Mouse (Mus musculus): ENCODE data around the gene Slc44a3. TPM values are rescaled to one million over a fixed set of nuclear protein-coding genes. Genes with fewer than 3 reads are reported as not detected.
A peak's percentile ranks its signal among the peaks of the same experiment; 100 is the strongest.
"Not testable (repeated sequence)": the region's sequence is repeated elsewhere in the genome, so short reads cannot be mapped to it uniquely, and the experiment has no call there.

Gene Slc44a3
- polyA plus RNA-seq, 1 experiment from 2014 or later = 1.1 TPM

GRCm38 (mm10) chr3:121538847-121539246, 6.6 kb upstream of the Slc44a3 start:
- not testable (repeated sequence) for H3K27ac ChIP-seq; H3K9me3 ChIP-seq (ENCODE audit: control insufficient read depth, low read length); H3K36me3 ChIP-seq (replicated peaks; ENCODE audit: control insufficient read depth, insufficient read depth); H3K4me1 ChIP-seq (replicated peaks; ENCODE audit: control insufficient read depth, insufficient read depth, low read length); DNase-seq (ENCODE audit: low spot score); H3K4me2 ChIP-seq (replicated peaks); H3K9ac ChIP-seq; H3K4me3 ChIP-seq (replicated peaks; ENCODE audit: low read length); H3K27me3 ChIP-seq (ENCODE audit: control insufficient read depth, insufficient read depth, low read length); ATAC-seq (ENCODE audit: low FRiP score)
- WGBS = 72% methylated on average over 3 of the region's 3 CpGs

- Histone ChIP-seq H3K36me3 (replicated peaks; ENCODE audit: control insufficient read depth, insufficient read depth) (no peaks in the 10 kb centered on the region), H3K4me1 (replicated peaks; ENCODE audit: control insufficient read depth, insufficient read depth, low read length) (no peaks in the 10 kb centered on the region; the same call in 1 of the 2 replicates), H3K4me2 (replicated peaks) (no peak overlapping the region), H3K27ac (no peak overlapping the region), H3K9me3 (ENCODE audit: control insufficient read depth, low read length) (no peaks in the 10 kb centered on the region), H3K27me3 (ENCODE audit: control insufficient read depth, insufficient read depth, low read length) (0 out of 2 replicates have a peak, but pooled peaks cover 2% of the 10 kb centered on the region), H3K4me3 (replicated peaks; ENCODE audit: low read length) (no peak overlapping the region), H3K9ac (no peak overlapping the region)
- DNase-seq (ENCODE audit: low spot score) (no peak), ATAC-seq (ENCODE audit: low FRiP score) (no peak)
- WGBS = 95% methylated on average over 3 of the region's 3 CpGs
Observed at GRCm38 (mm10) chr3:121537996-121538395, 5.8 kb upstream of the Slc44a3 start.

DNA sequence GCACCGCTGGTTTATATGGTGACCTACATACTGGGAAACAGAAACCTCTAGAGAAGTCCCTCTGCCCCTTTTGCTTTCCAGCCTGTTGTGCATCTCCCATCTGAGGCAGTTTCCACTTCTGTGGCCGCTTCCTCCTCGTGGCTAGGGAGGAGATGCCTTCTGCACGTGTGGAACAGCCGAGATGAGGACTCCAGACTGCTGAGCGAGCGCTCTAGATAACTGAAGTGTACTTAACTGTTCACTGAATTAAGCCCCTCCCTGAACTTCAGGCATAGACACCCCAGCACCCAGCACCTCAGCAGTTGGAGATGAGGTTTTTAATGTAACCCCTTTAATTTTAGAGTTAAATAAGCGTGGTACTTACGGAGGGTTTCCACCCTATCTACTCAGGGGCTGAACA, 4.6 kb upstream of the Slc44a3 start:
- no peaks in the 10 kb centered on the region; the same call in none of the 2 replicates for H3K4me1 ChIP-seq (replicated peaks; ENCODE audit: control insufficient read depth, insufficient read depth, low read length)
- no peak for ATAC-seq (ENCODE audit: low FRiP score)
- no peak overlapping the region for H3K4me3 ChIP-seq (replicated peaks; ENCODE audit: low read length)
- no peak overlapping the region for H3K4me2 ChIP-seq (replicated peaks)
- H3K27ac ChIP-seq = no peak overlapping the region
- 90% methylated on average over 9 of the region's 9 CpGs for WGBS
- H3K36me3 ChIP-seq (replicated peaks; ENCODE audit: control insufficient read depth, insufficient read depth) = no peaks in the 10 kb centered on the region
- H3K27me3 ChIP-seq (ENCODE audit: control insufficient read depth, insufficient read depth, low read length) = peaks cover 9% of the 10 kb centered on the region; the same call in 1 of the 2 replicates
- H3K9me3 ChIP-seq (ENCODE audit: control insufficient read depth, low read length) = no peaks in the 10 kb centered on the region
- no peak overlapping the region for H3K9ac ChIP-seq
- DNase-seq (ENCODE audit: low spot score) = no peak

DNA sequence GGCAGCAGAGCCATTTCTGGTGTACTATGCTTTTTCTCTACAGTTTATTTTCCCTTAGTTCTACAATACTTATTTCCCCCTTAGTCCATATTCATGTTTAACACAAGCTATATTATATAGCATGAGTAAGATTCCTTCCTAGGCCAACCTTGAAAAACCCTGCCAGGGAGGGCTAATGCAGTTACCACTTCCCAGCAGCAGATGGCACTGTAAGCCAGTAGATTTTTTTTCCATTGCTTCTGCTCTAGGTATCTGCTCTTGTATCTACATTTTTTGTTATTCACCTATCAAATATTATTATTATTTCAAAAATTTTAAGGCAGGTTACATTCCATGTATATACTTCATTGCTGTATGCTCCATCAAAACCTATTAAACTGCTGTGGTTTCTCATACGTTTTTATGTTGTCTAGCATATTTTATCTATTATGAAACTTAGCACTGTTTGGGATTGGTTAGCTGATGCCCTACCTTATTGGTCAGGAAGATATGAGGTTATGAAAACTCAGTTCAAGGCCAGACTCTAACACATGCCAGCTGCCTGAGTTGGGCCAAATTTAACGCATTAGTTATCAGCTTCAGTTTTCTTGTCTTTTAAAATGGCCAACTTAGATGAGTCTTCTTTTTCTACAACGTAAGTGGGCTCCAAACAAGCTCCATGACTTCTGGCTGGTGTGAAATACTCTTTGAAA, 3.8 kb upstream of the Slc44a3 start:
- H3K36me3 ChIP-seq (replicated peaks; ENCODE audit: control insufficient read depth, insufficient read depth) = no peaks in the 10 kb centered on the region
- 94% methylated on average over 3 of the region's 3 CpGs for WGBS

GRCm38 (mm10) chr3:121531370-121532148, 645 bp downstream of the Slc44a3 start:
- Histone ChIP-seq H3K9ac (peak overlapping the region; percentile 17; the same call in 1 of the 2 replicates), H3K27ac (no peak overlapping the region), H3K27me3 (ENCODE audit: control insufficient read depth, insufficient read depth, low read length) (peaks cover 13% of the 10 kb centered on the region; the same call in 1 of the 2 replicates), H3K4me1 (replicated peaks; ENCODE audit: control insufficient read depth, insufficient read depth, low read length) (no peaks in the 10 kb centered on the region; the same call in 1 of the 2 replicates), H3K9me3 (ENCODE audit: control insufficient read depth, low read length) (no peaks in the 10 kb centered on the region), H3K36me3 (replicated peaks; ENCODE audit: control insufficient read depth, insufficient read depth) (no peaks in the 10 kb centered on the region), H3K4me2 (replicated peaks) (peak overlapping the region; percentile 49), H3K4me3 (replicated peaks; ENCODE audit: low read length) (peak overlapping the region; percentile 23)
- WGBS = 51% methylated on average over 16 of the region's 16 CpGs
- ATAC-seq (ENCODE audit: low FRiP score) (no peak), DNase-seq (ENCODE audit: low spot score) (no peak)

More for the DNA sequence above, 3.8 kb upstream of the Slc44a3 start:
- DNase-seq (ENCODE audit: low spot score) = peak; percentile 82
- no peaks in the 10 kb centered on the region; the same call in none of the 2 replicates for H3K4me1 ChIP-seq (replicated peaks; ENCODE audit: control insufficient read depth, insufficient read depth, low read length)
- no peak overlapping the region for H3K4me3 ChIP-seq (replicated peaks; ENCODE audit: low read length)
- H3K4me2 ChIP-seq (replicated peaks) = no peak overlapping the region
- no peak overlapping the region for H3K9ac ChIP-seq
- ATAC-seq (ENCODE audit: low FRiP score) = no peak
- H3K27me3 ChIP-seq (ENCODE audit: control insufficient read depth, insufficient read depth, low read length) = peaks cover 13% of the 10 kb centered on the region; the same call in 1 of the 2 replicates
- no peaks in the 10 kb centered on the region for H3K9me3 ChIP-seq (ENCODE audit: control insufficient read depth, low read length)
- H3K27ac ChIP-seq = no peak overlapping the region

- Histone ChIP-seq H3K27ac (no peak overlapping the region), H3K9ac (no peak overlapping the region), H3K4me1 (replicated peaks; ENCODE audit: control insufficient read depth, insufficient read depth, low read length) (no peaks in the 10 kb centered on the region; the same call in 1 of the 2 replicates), H3K36me3 (replicated peaks; ENCODE audit: control insufficient read depth, insufficient read depth) (no peaks in the 10 kb centered on the region), H3K27me3 (ENCODE audit: control insufficient read depth, insufficient read depth, low read length) (peaks cover 13% of the 10 kb centered on the region; the same call in 1 of the 2 replicates), H3K9me3 (ENCODE audit: control insufficient read depth, low read length) (no peaks in the 10 kb centered on the region), H3K4me3 (replicated peaks; ENCODE audit: low read length) (no peak overlapping the region), H3K4me2 (replicated peaks) (no peak overlapping the region)
- WGBS = 50% methylated on average over 10 of the region's 10 CpGs
- ATAC-seq (ENCODE audit: low FRiP score) (no peak), DNase-seq (ENCODE audit: low spot score) (no peak)
Observed at GRCm38 (mm10) chr3:121530546-121531258, 1.5 kb downstream of the Slc44a3 start.

DNA sequence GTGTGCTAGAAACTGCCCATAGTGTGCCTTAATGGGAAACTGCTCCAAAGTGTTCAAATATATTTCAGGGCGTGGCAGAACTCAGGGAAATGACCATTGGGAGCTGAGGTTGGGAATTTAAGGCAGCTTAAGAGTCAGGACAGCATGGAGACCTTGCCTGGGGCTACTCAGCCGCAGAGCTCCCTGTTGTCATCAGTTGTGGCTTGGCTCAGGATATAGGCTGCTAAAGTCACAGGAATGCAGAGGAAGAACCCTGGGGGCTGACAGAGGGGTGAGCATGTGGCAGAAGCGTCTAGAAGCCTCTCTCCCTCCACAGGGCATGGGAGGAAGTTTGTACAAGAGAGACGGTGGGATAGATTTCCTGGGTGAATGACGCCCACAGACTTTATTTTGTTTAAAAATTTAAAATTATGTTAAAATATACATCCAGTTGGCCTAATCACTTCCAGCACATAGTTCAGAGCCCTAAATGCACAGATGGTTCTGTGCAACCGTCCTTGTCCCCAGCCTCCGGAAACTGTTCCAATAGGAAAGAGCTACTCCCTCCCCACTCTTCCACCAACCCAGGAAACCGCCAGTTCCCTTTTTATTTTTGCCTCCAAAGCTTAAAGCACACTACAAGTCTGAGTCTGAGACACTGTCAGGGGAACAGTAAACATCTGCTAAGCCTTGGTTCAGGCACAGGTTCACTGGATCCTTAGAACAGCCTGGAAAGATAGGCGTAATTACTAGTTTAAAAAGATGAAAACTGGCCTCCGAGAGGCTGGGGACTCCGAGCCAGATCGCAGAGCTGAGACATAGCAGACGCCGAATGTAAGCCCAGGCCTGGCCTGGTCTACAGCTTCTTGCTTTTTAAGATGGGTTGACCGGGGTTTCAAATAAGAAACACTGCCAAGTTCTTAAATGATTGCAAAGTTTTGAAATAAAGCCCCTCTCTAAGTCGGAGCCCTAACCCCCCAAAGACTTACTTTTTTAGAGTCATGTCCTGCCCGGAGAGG, 5.8 kb downstream of the Slc44a3 start:
- no peak overlapping the region for H3K4me2 ChIP-seq (replicated peaks)
- H3K27me3 ChIP-seq (ENCODE audit: control insufficient read depth, insufficient read depth, low read length) = 0 out of 2 replicates have a peak, but pooled peaks cover under 1% of the 10 kb centered on the region
- H3K4me1 ChIP-seq (replicated peaks; ENCODE audit: control insufficient read depth, insufficient read depth, low read length) = no peaks in the 10 kb centered on the region; the same call in 1 of the 2 replicates
- no peak for DNase-seq (ENCODE audit: low spot score)
- no peak overlapping the region for H3K27ac ChIP-seq
- ATAC-seq (ENCODE audit: low FRiP score) = no peak
- 74% methylated on average over 17 of the region's 17 CpGs for WGBS
- no peaks in the 10 kb centered on the region for H3K36me3 ChIP-seq (replicated peaks; ENCODE audit: control insufficient read depth, insufficient read depth)
- no peaks in the 10 kb centered on the region for H3K9me3 ChIP-seq (ENCODE audit: control insufficient read depth, low read length)
- no peak overlapping the region for H3K4me3 ChIP-seq (replicated peaks; ENCODE audit: low read length)
- H3K9ac ChIP-seq = no peak overlapping the region

- Histone ChIP-seq H3K4me1 (replicated peaks; ENCODE audit: control insufficient read depth, insufficient read depth, low read length) (no peaks in the 10 kb centered on the region), H3K9me3 (ENCODE audit: control insufficient read depth, low read length) (no peaks in the 10 kb centered on the region), H3K27me3 (ENCODE audit: control insufficient read depth, insufficient read depth, low read length) (no peaks in the 10 kb centered on the region), H3K36me3 (replicated peaks; ENCODE audit: control insufficient read depth, insufficient read depth) (no peaks in the 10 kb centered on the region), H3K4me3 (replicated peaks; ENCODE audit: low read length) (no peak overlapping the region), H3K4me2 (replicated peaks) (no peak overlapping the region), H3K9ac (no peak overlapping the region), H3K27ac (no peak overlapping the region)
- WGBS = 77% methylated on average over 10 of the region's 10 CpGs
- ATAC-seq (ENCODE audit: low FRiP score) (no peak), DNase-seq (ENCODE audit: low spot score) (no peak)
Observed at GRCm38 (mm10) chr3:121521633-121522125, 10.5 kb downstream of the Slc44a3 start.
